17 mouse cellular contexts compared by ENCODE assay signal in genomic region chr10:4626996-4627395, GRCm38 (mm10).
"Had no signal": no experiment of that assay in that cellular context is flagged by ENCODE, and none has a peak within 500 bp of the region (broad histone marks: within the 10 kb centered on the region; RNA-seq: fewer than 3 reads in every experiment).

No protein-coding gene starts in this region.

- H3K9ac ChIP-seq: kidney, embryonic 15.5 days; limb, embryonic 12.5 days; liver, embryonic 15.5 days; midbrain, embryonic 12.5 days; neural tube, embryonic 13.5 days had no signal

- H3K36me3 ChIP-seq: kidney, embryonic 15.5 days; limb, embryonic 12.5 days; liver, embryonic 15.5 days; midbrain, embryonic 12.5 days; neural tube, embryonic 13.5 days had no signal

- H3K4me3 ChIP-seq: kidney, embryonic 15.5 days; limb, embryonic 12.5 days; liver, embryonic 15.5 days; megakaryocyte, embryonic 14.5 days; midbrain, embryonic 12.5 days; neural tube, embryonic 13.5 days had no signal

- H3K9me3 ChIP-seq: kidney, embryonic 15.5 days; limb, embryonic 12.5 days; liver, embryonic 15.5 days; midbrain, embryonic 12.5 days; neural tube, embryonic 13.5 days had no signal

- DNase-seq: kidney, postnatal 14 days; layer of hippocampus, adult 9-11 months; layer of hippocampus, postnatal 36 days; lung, adult 2 months; lung, postnatal 10 days; retina, postnatal 1 day; right cerebral cortex, postnatal 4 days; spleen, adult 18-20 months; thymus, adult 18-20 months had no signal

- H3K4me2 ChIP-seq: kidney, embryonic 15.5 days; limb, embryonic 12.5 days; liver, embryonic 15.5 days; midbrain, embryonic 12.5 days; neural tube, embryonic 13.5 days had no signal

- H3K4me1 ChIP-seq: kidney, embryonic 15.5 days; midbrain, embryonic 12.5 days; neural tube, embryonic 13.5 days had no signal

- ATAC-seq: midbrain, embryonic 16.5 days had no signal

- H3K27ac ChIP-seq: kidney, embryonic 15.5 days; limb, embryonic 12.5 days; liver, embryonic 15.5 days; macrophage; midbrain, embryonic 12.5 days; neural tube, embryonic 13.5 days had no signal

- H3K27me3 ChIP-seq: kidney, embryonic 15.5 days; limb, embryonic 12.5 days; liver, embryonic 15.5 days; megakaryocyte, embryonic 14.5 days; midbrain, embryonic 12.5 days; neural tube, embryonic 13.5 days had no signal
